Mouse (Mus musculus) erythroid progenitor cell, adult 5-6 weeks (primary cell): Measurements from ENCODE around the gene Mrpl19. TPM values are rescaled to one million over a fixed set of nuclear protein-coding genes. Genes with fewer than 3 reads are reported as not detected.
A peak's percentile ranks its signal among the peaks of the same experiment; 100 is the strongest.

Experiments
- ATAC-seq: replicated peaks from 2 replicates; pipeline ENCODE4 v1.8.0; 2016; ENCODE audit warnings: moderate number of reproducible peaks, mild to moderate bottlenecking, moderate TSS enrichment, inconsistent platforms; ENCODE audit not compliant: poor library complexity, low FRiP score, severe bottlenecking
- total RNA-seq, 2 experiments: library from RNA; stranded (forward) in 1 of 2; stranded (reverse) in 1 of 2; fragments of 150-400 nt in 1 of 2; fragments of 186-747, 209-891 nt in 1 of 2; gene quantifications; 2 replicates each; pipeline versions ENCODE4 v1.2.3 to v1.2.4; 2015 to 2017; ENCODE audit warnings: low replicate concordance in 2 of 2

Gene Mrpl19
- total RNA-seq (2015; ENCODE audit: low replicate concordance): 3.8 and 7.9 TPM in 2 replicates
- total RNA-seq (2017; ENCODE audit: low replicate concordance): 0.30 and 4.4 TPM in 2 replicates

DNA sequence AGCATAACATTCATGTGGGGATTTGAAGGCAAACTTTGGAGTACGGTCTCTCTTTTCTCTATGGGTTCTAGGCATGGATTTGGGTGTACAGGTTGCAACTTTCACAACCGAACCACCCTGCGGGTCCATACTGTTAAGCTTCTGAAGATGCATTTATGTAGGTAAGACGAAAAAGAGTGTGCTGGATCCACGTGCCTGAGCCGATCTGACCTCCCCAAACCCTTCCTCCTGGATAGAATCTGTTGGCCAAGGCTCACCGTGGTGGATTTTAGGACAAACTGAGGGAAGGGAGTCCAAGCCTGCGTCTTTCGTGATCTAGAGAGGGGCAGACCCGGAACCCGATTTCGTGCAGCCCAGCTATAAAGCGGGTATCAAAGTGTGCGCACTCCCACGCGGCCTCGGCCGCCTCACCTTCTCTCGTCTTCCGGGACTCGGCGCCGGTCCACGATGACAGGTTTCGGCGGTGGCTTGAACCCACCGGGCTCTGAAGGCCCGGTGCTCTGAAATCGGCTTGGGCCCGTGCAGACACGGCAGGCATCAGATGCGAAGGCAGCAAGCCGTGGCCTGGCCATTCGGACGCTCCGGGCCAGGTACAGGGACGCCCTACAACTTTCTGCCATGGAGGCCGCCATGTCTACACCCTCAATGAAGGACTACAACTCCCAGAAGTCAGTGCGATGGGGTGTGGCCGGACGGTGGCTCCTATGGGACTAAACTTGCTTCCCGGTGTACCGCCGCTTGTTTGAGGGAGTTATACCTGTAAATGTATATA lies at the start of gene Mrpl19:
Mrpl19 (minus strand) TSS at position 663 of the 772 bp plus-strand sequence.
- ATAC-seq: peak; percentile 98

DNA sequence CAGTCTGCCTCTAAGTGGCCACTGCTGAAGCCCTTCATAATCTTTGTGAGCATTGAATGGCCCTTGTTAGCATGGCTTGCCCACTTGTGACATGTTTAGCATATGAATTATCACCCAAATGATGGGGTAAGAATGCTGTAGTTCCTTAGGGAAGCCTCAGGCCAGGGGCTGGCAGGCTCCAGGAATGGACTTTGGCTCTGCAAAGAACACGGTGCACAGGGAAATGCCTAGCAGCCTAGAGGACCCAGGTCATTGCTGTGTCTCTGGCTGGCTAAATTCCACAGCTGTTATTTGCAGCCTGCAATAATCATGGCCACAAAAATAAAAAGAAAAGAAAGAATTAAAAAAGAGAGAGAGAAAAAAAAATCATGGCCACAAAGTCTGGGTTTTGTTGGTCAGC lies 46.6 kb upstream of the Mrpl19 start:
- no peak for ATAC-seq

DNA sequence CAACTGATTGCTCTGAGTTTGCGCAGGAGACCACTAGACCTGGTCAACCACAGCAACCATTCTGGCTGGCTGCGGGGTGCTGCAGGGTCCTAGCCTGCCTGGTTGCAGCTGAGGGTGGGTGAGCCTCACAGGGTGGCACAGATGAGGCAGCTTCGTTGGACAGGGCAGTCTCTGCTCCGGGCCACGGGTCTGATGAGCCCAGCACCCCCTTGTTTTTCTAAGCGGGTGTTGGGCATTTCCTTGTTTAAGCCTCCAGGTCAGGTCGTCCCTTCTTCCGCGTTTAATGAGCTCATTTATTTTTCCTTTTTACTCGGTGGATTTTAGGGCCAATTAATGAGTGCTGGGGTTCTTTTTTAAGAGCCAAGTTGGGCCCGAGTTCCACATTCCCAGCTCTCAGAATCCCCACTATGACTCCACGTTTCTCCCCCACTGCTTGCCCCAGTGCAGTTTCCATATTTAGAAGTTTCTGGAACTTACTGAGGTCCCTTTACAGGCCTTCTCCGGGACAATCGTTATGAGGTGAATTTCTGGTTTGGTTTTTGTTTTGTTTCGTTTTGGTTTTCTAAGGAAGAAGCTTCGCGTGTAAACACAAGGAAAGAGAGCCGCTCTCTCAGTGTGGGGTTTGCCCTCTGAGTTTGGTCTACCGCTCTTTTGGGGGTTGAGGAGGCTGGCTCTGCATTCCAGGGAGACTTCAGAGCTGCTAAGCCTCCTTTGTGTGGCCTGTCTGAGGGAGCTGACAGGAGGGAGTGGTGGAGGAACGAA lies 24.5 kb upstream of the Mrpl19 start:
- no peak for ATAC-seq

DNA sequence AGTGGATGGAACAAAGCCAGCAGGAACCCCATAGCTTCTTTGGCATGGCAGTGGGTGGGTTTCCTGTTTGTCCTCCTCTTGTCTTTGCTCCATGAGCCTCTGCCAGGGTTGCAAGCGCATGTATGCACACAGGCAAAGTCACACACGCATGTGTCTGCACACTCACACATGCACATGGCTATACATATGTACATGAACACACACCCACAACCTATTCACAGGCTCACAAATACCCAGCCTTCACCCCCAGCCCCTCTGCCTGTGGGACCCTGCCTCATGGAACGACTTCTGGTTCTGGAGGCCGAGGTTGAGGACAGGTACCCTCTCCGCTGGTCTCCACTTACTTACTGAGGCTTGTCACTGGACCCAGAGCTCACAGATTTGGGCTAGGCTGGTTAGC lies 22.6 kb upstream of the Mrpl19 start:
- ATAC-seq: no peak

DNA sequence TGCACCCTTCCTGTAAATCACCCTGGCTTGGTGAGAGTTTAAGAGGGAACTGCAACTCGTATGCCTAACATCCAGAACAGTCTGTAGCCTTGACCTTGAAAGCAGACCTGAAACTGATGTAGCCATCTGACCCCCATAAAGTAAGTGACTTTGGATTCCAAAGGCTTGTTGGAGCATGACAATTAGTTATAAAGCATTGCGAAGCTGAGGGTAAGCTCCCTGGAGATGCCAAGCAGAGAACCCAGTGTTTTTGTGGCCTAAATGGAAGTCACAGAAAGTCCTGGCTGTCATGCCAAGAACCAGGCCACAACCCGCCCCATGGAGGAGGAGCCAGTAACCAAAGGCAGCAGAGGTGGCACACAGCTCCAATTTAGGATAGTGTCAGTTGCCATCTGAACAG lies 21.8 kb upstream of the Mrpl19 start:
- ATAC-seq: no peak

DNA sequence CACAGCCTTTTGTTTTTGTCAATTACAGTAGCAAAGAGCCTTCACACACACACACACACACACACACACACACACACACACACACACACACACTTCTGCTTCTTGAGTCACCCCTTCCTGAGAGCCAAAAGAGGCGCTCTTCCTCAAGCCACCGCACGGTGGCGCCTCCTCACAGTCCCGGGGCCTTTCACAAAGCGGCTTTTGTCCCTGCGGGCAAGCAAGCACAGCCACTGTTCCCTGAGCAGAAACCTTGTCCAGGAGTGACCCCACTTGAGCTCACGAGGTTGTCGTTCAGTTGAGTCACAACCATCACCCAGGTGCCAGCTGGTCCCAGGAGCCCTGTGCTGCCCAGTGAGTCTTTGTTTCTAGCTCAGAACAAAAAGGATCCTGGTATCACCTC lies 21.3 kb upstream of the Mrpl19 start:
- ATAC-seq: no peak

DNA sequence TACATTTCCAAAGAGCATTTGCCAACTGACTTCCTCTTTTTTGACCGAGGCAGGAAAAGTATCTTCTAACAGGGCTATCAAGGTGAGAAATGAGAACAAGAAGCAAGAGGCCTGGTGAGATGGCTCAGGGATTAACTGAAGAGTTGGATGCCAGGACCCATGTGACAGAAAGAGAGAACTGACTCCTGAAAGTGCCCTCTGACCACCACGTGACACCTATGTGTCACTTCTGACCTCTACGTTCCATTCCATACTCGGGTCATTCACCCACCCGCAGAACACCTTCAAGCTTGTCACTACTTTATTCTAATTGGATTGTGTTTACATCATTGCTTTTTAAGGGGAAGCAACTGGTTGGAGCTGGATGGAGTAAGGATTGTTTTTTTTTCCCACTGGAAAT lies 20.8 kb upstream of the Mrpl19 start:
- ATAC-seq: no peak

DNA sequence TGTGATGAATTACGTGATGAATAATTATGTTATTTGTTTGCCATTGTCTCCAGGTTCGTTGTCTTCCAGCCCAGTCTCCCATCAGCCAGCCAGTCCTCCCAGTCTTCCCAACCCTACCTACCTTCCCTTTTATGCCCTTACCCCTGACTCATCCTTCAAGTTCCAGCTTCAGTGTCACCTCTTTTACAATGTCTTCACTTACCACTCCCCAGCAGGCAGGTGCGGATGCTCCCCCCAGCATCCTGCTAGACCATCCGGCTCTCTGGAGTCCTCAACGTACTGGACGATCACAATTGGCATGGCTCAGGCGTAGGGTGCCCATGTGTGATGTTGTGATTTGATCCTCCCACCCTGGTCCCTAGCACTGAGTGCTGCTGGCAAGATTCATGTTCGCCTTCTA lies 20.4 kb upstream of the Mrpl19 start:
- 0 out of 2 replicates have a peak, but pooled peaks have one; percentile 10 for ATAC-seq

DNA sequence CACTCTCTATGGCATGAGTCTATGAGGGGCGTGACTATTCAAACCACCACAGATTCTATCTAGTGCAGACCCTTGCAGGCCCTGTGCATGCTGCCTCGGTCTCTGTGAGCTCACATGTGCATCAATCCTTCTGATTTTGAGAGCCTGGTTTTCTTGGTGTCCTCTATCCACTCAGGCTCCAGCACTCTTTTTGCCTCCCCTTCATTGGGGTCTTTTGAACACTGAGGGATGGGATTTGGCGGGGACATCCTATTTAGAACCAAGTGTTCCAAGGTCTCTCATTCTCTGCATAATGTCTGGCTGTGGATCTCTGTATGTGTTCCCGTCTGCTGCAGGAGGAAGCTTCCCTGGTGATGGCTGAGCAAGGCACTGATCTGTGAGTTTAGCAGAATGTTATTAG lies 13.5 kb upstream of the Mrpl19 start:
- no peak for ATAC-seq

DNA sequence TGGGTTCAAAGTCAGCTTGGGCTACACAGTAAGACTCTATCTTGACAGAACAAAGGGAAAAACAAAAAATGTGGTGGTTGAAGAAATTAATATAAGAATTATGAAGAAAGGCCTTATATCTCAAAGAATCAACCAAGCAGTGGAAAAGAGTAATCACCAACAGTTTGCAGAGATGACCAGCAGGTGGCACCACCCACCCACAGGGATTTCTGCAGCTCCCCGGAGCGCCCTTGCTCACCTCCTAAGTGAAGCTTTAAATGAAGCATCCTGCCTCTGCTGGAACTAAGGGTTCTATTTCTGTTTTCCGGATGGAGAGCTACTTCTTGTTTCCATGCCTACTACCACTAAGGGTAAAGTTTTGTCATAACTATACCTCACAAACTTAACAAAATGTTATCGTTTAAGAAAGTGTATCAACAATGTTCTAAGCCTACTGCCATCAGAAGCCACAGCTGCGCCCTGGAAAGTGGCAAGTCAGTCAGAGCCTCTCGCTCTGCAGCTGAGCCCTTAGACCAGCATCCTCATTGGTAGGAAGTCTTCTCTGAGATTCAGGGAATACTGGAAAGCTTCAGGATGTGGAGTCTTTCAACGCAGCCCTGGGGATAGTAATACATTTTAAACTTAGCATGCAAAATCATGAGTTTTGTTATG lies 10.3 kb upstream of the Mrpl19 start:
- no peak for ATAC-seq

DNA sequence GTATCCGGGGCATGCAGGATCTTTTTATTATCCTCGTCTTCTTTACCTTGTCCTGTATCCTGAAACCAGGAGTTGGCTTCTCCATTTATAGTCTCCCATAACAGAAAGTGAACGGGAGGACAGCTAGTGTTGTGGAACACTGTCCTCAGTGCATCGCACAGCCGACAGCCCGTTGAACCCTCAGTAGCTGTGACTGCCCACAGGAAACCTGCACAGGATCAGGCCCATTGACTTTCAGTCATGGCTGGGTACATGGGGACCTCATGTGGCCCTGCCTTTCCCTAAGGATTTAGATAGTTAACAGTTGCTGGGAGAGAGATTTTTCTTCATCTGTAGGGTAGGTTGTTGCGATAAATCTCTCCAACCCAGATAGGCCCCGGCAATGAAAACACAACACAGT lies 6.8 kb upstream of the Mrpl19 start:
- no peak for ATAC-seq

DNA sequence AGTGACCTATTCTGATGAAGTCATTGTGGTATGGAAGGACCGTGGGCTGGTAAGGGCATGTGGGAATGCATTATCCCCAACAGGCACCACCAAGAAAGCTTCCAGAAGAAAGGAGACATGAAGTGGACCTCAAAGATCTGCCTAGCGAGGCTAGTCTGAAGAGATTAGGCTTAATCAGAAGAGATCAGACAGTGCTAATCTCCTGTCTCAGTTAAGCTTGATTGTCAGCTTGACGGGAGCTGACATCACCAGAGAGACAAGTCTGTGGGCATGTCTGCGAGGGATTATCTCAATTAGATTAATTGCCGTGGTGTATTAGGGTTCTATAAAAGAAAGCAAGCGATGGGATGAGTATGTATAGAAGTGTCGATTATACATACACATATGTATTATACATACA lies 5.4 kb upstream of the Mrpl19 start:
- ATAC-seq: no peak

DNA sequence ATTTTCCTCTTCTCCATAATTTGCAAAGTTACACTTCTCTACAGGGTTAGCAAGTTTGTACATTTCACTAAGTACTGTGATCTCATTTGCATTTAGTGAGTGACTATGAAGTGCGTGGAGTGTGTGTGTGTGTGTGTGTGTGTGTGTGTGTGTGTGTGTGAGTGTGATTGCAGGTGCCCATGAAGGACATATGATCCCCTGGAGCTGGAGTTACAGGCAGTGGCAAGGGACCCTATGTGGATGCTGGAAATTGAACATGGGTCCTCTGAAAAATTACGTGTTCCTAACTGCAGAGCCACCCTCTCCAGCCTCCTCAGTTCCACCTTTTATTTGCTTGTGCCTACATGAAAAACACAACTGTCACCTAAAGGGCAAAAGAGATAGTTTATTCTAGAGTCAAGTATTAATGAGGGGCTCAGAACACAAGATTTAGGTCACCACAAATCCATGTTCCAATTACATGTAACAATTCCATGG lies 348 bp upstream of the Mrpl19 start:
- no peak for ATAC-seq

DNA sequence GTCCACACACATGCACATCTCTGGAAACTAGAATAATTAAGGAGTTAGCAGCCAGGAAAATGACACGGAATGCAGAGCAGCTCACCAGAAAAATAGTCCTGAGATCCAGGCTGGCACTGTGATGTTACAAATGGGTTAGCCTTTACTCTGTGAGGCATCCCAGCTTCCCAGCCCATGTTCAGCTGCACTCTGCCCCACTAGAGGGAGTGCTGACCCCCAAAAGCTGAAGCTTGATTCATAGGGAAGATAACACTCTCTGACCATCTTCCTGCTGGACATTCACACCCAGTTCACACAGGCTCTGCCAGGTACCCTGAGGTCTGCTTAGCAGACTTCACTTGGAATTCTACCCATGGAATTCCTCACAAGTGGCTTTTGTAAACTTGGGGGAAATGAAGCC lies 5.5 kb downstream of the Mrpl19 start:
- no peak for ATAC-seq

DNA sequence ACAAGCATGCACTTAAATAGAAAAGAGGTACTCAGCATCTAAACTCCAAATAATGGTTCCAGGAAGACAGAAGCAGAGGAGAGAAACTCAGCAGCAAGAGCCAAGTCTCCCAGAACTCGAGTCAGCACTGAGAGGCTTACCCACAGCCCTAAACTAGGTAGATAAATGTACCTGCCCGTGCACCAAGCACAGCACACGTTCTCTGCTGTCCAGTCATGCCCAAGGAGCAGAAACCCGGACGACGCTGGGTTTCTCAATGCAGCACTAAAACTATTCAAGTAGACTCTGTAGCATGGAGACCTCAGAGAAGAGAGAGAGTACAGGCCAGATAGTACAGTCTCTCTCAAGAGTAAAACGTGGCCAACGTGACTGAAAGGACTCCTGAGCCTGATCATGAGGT lies 5.9 kb downstream of the Mrpl19 start:
- ATAC-seq: no peak

DNA sequence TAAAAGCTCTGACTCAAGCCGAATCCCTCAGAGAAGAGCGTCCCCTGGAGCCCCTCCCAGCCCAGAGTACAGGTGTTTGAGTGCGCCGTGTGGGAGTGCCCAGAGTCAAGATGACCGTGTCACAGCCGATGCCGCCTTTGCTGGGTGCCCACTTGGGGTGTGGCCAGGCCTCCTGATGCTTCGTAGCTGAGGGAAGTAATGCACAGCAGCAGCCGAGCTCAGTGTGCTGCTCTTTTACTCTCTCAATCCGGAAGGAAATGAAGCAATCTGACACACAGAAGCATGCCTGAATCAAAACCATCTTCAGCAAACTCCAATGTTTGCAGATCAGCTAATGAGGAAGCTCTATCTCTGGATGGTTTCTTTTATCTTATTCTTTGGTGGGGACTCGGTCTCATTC lies 7.8 kb downstream of the Mrpl19 start:
- no peak for ATAC-seq

DNA sequence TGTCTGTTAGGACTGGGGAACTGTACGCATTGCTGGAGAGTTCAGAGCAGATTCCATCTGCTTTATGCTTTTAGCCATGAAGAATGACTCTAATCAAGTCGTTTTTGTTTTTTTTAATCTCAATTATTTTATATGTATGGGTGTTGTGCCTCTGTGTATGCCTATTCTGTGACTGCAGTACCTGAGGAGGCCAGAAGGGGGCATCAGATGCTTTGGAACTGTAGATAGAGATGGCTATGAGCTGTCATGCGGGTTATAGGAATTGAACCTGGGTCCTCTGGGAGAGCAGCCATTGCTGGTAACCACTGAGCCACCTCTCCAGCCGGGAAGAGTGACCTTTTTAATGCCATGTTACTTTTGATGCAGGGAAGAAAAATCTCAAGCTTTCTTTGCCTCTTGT lies 9.4 kb downstream of the Mrpl19 start:
- ATAC-seq: no peak

DNA sequence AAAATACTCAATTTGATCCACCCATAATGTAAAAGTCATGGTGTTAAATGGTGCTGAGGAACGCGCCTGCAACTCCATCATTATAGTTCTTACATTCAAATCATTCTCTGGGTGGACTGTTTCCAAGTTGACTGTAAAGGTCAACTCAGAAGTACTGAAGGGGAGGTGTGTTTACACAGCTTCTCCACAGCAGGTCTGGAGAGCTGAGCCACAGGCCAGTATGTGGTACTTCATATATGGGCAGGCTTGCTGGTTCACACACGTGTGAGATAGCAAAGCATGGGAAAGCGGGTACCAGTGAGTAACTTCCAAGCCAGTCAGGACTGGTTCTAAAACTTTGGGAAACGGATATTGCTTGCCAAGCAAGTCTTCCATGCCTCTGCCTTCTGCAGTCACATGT lies 10.6 kb downstream of the Mrpl19 start:
- no peak for ATAC-seq

DNA sequence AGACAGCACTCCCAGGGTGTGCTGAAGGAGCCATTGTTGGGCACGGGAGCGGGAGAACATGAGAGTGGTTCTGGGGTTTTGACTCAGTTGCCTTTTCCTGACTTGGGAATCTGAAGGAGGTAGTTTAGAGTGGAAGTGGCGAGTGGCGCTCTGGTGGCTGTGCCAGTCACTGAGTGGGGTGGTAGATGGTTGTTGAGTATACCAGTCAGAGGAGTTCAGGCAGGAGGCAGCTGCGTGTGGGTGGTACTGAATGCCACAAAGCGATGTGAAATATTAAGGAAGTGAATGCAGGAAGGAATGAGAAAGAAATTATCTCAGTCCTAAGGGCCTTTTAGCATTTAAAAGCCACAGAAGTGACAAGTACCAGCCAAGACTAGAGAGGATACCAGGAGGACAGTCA lies 18.9 kb downstream of the Mrpl19 start:
- ATAC-seq: no peak

DNA sequence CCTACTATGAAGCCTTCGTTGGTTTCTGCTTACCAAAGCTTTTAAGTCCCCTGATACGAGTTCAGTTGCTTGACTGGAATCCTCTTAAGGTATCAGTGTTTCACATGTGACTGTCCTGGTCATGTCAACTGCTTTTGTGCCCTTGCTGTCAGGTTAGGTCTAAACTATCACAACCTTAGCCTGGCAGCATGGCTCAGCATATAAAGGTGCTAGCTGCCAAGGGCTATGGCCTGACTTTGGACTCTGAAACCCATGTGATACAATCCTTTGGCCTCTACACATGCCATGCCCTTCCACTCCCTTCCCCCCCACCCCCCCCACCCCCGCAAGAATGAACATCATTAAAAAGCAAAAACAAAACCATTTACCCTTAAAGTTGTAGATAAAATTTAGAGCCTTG lies 21.3 kb downstream of the Mrpl19 start:
- no peak for ATAC-seq

DNA sequence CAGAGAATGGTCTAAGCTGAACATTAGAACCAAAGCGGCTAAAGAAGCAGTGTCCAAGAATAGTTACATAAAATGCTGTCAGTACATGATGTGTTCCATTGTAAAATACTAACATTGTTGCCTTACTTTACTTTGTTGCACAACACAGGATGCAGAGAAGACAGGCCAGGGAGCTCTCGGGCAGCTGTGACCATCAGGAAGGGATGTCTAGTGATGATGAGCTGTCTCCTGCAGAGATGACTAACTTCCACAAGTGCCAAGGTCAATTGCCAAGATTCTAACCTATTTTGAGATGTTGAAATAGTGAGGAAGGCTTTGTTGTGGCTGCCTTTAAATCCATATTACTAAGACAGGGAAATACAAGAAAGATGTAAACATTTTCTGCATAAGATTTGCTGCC lies 22.5 kb downstream of the Mrpl19 start:
- no peak for ATAC-seq
